Mouse (Mus musculus) heart, embryonic 10.5 days (tissue): ENCODE results near the gene Mrgprb5. TPM values are rescaled to one million over a fixed set of nuclear protein-coding genes. Genes with fewer than 3 reads are reported as not detected.
"Not testable (repeated sequence)": the region's sequence is repeated elsewhere in the genome, so short reads cannot be mapped to it uniquely, and the experiment has no call there.

Source experiments
- DNase-seq: peaks from one replicate; pipeline ENCODE4 v3.0.0-alpha.2; 2017; ENCODE audit warnings: low spot score
- H3K27ac ChIP-seq: fragments of 300-500 bp; sonication (generic); 2 replicates; pipeline ENCODE4 v1.5.1; 2016; ENCODE audit warnings: mild to moderate bottlenecking
- H3K27me3 ChIP-seq: fragments of 300-500 bp; sonication (generic); 2 replicates; pipeline ENCODE4 v1.6.1; 2016; ENCODE audit warnings: mild to moderate bottlenecking; ENCODE audit not compliant: poor library complexity, insufficient read depth, severe bottlenecking
- H3K36me3 ChIP-seq: fragments of 300-500 bp; sonication (generic); 2 replicates; pipeline ENCODE4 v1.6.1; 2016; ENCODE audit warnings: mild to moderate bottlenecking, moderate library complexity
- H3K4me1 ChIP-seq: fragments of 300-500 bp; sonication (generic); 2 replicates; pipeline ENCODE4 v1.6.1; 2016; ENCODE audit warnings: mild to moderate bottlenecking
- H3K4me3 ChIP-seq: fragments of 300-500 bp; sonication (generic); 2 replicates; pipeline ENCODE4 v1.5.1; 2016; ENCODE audit warnings: mild to moderate bottlenecking, moderate library complexity
- H3K9me3 ChIP-seq: fragments of 300-500 bp; sonication (generic); 2 replicates; pipeline ENCODE4 v1.6.1; 2016; ENCODE audit warnings: mild to moderate bottlenecking, moderate library complexity
- WGBS: fragments of 180-500 bp; shearing (Covaris S2); methylation state at CpG from one replicate; pipeline ENCODE4 v1.1.7; 2016; 5-methylcytosine and 5-hydroxymethylcytosine counted together
- polyA plus RNA-seq: library from polyadenylated mRNA; unstranded; fragments of >200 nt; fragmentation: Nextera tagmentation; extraction: Ambion mirVana; gene quantifications from 2 replicates; pipeline ENCODE4 v1.2.1, GENCODE M21; 2016

Gene Mrgprb5
- polyA plus RNA-seq, result not detected in 2 replicates

DNA sequence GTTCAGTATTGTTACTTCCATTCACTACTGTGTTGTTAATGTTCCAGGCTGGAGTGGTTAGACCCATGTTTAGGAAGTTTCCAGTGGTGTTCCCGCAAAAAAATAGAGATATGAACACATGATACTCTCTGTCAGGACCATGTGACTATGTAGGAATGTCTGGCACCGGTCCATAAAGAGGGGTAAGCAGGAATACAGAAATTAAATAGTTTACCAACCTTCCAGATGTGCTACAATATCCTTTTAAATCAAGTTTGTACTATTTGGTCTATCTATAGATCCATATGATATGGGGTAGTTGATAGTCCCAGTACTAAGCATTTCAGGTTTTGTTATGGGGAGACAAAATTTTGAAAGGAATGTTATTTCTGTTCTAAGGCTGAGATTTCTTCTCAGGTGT, at the start of gene Mrgprb5:
Gene Mrgprb5 (minus strand): TSS at position 101 of the 400 bp plus-strand sequence.
- 68% methylated on average over 2 of the region's 2 CpGs for WGBS
- no peak for DNase-seq
- no peaks in the 10 kb centered on the region for H3K36me3 ChIP-seq
- no peaks in the 10 kb centered on the region for H3K4me1 ChIP-seq
- no peaks in the 10 kb centered on the region for H3K9me3 ChIP-seq
- H3K27me3 ChIP-seq, result no peaks in the 10 kb centered on the region
- no peak within 1 kb of the TSS for H3K27ac ChIP-seq
- no peak within 1 kb of the TSS for H3K4me3 ChIP-seq

DNA sequence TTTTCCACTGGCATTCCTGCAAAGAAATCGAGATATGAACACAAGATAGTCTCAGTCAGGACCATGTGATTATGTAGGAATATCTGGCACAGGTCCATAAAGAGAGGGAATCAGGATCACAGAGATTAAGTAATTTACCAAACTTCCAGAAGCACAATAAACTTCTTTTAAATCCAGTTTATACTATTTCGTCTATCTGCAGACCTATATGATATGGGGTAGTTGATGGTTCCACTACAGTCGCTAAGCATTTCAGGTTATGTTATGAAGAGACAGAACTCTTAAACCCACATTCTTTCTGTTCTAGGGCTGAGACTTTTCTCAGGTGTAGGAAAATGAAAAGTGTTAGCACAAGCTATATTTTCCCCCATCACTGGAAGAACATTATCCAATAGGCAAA, 30.4 kb upstream of the Mrgprb5 start, which contains the start of gene Mrgprb4:
Gene Mrgprb4 (minus strand): TSS at position 101 of the 400 bp plus-strand sequence.
- WGBS, result 80% methylated on average over 3 of the region's 3 CpGs
- no peaks in the 10 kb centered on the region for H3K27me3 ChIP-seq
- no peak for DNase-seq
- no peak within 1 kb of the TSS for H3K27ac ChIP-seq
- no peak within 1 kb of the TSS for H3K4me3 ChIP-seq
- H3K36me3 ChIP-seq, result no peaks in the 10 kb centered on the region
- H3K9me3 ChIP-seq, result no peaks in the 10 kb centered on the region
- H3K4me1 ChIP-seq, result no peaks in the 10 kb centered on the region

DNA sequence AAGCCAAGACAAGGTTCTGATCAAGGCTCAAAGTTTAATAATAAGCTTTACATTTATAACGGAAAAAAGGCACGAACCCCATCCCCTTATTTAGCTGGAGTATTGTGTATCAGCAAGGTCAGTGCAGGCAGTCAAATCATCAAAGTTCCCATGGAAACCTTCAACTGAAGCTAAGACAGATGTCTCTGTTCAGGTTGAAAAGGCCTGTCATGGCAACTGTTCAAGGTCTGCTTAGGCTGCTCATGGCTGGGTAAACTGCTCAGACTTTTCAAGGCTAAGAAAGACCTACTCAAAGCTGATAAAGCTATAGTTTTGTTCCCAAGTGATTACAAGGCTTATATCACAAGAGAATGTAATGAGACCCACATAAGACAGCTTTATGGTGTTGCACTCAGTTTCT, 1.3 kb downstream of the Mrgprb5 start:
- Histone ChIP-seq H3K9me3 (no peaks in the 10 kb centered on the region), H3K27ac (no peak overlapping the region), H3K27me3 (no peaks in the 10 kb centered on the region), H3K4me1 (no peaks in the 10 kb centered on the region), H3K4me3 (no peak overlapping the region), H3K36me3 (no peaks in the 10 kb centered on the region)
- no peak for DNase-seq
- 70% methylated on average over 2 of the region's 2 CpGs for WGBS

DNA sequence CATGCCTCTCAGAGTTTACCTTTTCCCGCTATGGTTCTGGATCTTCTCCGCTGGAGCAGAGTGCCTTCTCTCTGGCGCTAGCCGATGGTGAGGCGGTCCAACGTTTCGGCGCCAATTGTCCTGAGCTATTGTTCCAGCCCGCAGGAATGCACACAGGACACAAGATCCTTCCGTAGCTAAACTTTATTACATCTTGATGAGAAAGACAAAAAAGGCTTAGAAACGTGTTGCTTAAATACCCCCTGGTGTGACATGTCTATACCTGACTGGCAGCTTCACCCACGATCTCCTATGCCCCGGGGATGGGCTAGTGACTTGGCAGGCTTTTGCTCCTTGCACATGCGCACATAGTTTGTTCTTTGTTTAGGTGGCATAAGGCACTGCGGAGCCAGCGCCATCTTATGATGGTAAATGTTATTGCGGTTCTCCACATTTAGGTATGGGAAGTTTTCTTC, 30.5 kb downstream of the Mrgprb5 start:
- Histone ChIP-seq H3K27me3 (no peaks in the 10 kb centered on the region), H3K27ac (peak overlapping the region; percentile 90), H3K4me1 (peaks cover 6% of the 10 kb centered on the region), H3K36me3 (no peaks in the 10 kb centered on the region), H3K9me3 (no peaks in the 10 kb centered on the region), H3K4me3 (peak overlapping the region; percentile 76)
- DNase-seq, result no peak
- WGBS, result 3% methylated on average over 17 of the region's 17 CpGs

DNA sequence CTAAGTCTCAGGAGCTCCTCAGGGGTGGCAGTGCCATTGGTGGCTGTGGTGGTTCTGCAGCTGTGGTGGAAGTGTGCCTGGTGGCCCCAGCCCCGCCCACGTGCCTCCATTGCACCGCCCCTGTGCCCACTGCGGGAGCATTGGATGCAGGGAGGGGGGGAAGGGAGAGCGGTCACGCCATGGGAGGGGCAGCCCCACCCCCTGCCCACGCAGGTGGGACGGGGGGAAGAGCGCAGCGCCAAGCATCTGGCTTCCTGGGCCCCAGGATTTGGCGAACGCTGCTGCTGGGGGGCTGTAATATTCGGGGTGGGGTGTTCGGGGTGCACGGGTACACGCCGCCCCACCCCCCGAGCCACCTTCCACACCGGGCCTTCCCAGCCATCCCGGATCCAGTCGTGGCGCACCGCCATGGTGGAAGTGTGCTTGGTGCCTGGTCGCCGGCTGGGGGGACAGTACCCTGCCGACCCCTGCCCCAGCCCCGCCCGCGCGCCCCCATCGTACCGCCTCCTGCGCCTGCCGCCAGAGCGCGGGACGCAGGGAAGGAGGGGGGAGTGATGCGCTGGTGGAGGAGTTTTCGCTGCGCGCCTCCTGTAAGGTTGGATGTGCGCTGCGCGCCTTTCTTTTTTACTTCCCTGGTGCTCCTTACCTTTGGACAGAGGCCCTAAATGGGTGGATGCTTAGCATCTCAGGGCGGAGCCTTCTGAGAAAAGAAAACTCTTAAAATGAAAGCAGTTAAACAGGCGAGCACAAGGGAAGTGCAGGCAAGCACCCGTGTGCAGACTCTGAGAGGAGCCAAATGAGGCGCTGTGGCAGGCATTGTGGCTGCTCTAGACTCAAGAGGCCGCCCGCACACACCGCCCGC, 31.4 kb downstream of the Mrgprb5 start:
- Histone ChIP-seq H3K27ac (peak overlapping the region; percentile 90), H3K4me1 (peaks cover 6% of the 10 kb centered on the region), H3K36me3 (no peaks in the 10 kb centered on the region), H3K4me3 (peak overlapping the region; percentile 76), H3K9me3 (no peaks in the 10 kb centered on the region), H3K27me3 (no peaks in the 10 kb centered on the region)
- 5% methylated on average over 52 of the region's 52 CpGs for whole genome bisulfite sequencing
- DNase-seq, result peak; percentile 84

DNA sequence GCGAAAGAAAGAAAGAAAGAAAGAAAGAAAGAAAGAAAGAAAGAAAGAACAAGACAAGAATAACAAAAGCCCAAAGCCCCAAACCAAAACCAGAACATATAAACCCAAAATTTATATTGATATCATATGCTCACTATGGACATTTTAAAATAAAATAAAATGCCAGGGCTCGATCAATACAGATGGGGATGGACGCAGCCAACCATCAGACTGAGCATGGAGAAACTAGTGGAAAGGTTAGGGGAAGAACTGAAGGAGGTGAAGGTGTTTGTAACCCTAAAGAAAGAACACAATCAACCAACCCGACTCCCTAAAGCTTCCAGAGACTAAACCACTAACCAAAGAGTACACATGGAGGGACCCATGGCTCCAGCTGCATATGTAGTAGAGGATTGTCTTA, 36.1 kb downstream of the Mrgprb5 start:
- DNase-seq, result no peak
- H3K4me3 ChIP-seq, result no peak overlapping the region
- WGBS, result 52% methylated on average over 4 of the region's 4 CpGs

DNA sequence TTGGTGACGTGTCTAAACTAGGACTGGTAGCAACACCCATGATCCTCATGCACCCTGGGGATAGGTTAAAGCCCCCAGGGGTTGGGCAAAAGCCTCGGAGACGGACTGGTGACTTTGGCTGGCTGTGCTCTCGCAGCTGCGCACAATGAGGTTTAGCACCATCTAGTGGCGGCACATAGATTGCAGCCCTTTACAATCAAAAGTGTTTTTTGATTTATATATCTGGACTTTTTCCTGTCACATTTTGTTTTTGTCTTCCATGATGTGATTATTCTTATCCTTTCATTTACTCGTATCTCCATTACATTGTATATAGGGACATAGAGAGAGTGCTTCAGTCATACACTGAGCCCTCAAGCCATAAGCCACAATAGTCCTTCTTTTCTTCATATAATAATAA, 36.6 kb downstream of the Mrgprb5 start:
- not testable (repeated sequence) for H3K9me3 ChIP-seq, H3K36me3 ChIP-seq, H3K4me3 ChIP-seq, H3K4me1 ChIP-seq, H3K27me3 ChIP-seq, DNase-seq, H3K27ac ChIP-seq
- WGBS, result 1% methylated on average over 6 of the region's 7 CpGs

More for the DNA sequence above, 36.1 kb downstream of the Mrgprb5 start:
- no peak overlapping the region for H3K27ac ChIP-seq
- H3K27me3 ChIP-seq, result no peaks in the 10 kb centered on the region
- no peaks in the 10 kb centered on the region for H3K9me3 ChIP-seq
- H3K4me1 ChIP-seq, result peaks cover 6% of the 10 kb centered on the region
- H3K36me3 ChIP-seq, result no peaks in the 10 kb centered on the region

DNA sequence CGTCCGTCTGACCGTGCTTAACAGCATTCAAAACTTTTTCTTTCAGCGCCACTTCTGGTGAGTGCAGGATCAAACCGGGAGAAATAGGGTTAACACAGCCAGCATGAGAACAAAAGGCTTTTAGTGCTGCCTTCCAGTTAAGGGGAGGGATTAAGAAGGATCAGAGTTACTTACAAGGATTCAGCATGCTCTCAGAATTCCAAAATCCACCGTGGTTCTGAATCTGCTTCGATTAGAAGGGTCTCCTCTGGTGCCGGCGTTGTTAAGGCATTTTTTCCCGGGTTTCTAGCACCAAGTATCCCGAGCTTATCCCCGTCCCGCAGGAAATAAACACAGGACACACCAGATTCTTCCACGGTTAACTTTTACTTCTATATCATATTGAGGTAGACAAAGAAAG, 37.0 kb downstream of the Mrgprb5 start:
- H3K36me3 ChIP-seq, H3K9me3 ChIP-seq, DNase-seq, H3K27me3 ChIP-seq, H3K4me1 ChIP-seq: not testable (repeated sequence)
- WGBS, result 2% methylated on average over 11 of the region's 14 CpGs
- H3K4me3 ChIP-seq, result peak overlapping the region; percentile 55
- H3K27ac ChIP-seq, result peak overlapping the region; percentile 81

DNA sequence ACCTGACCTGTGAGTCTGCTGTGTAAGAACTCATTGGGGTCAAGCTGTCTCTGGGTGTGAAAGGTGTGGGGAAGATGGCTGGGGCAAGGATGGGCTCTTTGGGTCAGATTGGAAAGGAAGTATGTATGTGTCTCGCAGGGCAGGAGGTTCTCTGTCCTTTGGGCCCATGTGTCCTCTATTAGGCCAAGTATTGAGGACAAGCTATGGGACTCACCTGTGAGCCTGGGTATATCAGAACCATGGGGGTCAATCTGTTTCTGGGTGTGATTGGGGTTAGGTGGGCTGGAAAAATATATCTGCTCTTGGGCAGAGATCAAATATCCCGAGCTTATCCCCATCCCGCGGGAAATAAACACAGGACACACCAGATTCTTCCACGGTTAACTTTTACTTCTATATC, 45.0 kb downstream of the Mrgprb5 start:
- H3K4me1 ChIP-seq, result no peaks in the 10 kb centered on the region
- H3K27me3 ChIP-seq, result no peaks in the 10 kb centered on the region
- DNase-seq, result no peak
- H3K36me3 ChIP-seq, result no peaks in the 10 kb centered on the region
- no peak overlapping the region for H3K4me3 ChIP-seq
- H3K9me3 ChIP-seq, result no peaks in the 10 kb centered on the region
- H3K27ac ChIP-seq, result no peak overlapping the region
- 80% methylated on average over 5 of the region's 5 CpGs for WGBS

Other genes starting within 250 kb of the Mrgprb5 start
- not detected in 2 replicates for gene Mrgpra4, start 186.9 kb downstream of the Mrgprb5 start, polyA plus RNA-seq
- gene Mrgprx1, start 141.4 kb downstream of the Mrgprb5 start, polyA plus RNA-seq, result not detected in 2 replicates
- gene Mrgprb4, start 30.3 kb upstream of the Mrgprb5 start, polyA plus RNA-seq, result not detected in 2 replicates
- gene Mrgprb8, start 219.5 kb upstream of the Mrgprb5 start, polyA plus RNA-seq, result not detected in 2 replicates